Mouse (Mus musculus) retina, adult 2 months (tissue): ENCODE measurements around the gene Cd248.

Source experiments
- DNase-seq: peaks from one replicate; pipeline ENCODE4 v3.0.0-alpha.2; 2012; ENCODE audit warnings: low read depth, low spot score

Gene Cd248

GRCm38 (mm10) chr19:5052166-5052822 lies 15.6 kb upstream of the Cd248 start:
- no peak for DNase-seq

- no peak for DNase-seq
Observed at GRCm38 (mm10) chr19:5052853-5053252, 15.0 kb upstream of the Cd248 start.

- DNase-seq: no peak
Observed at GRCm38 (mm10) chr19:5053909-5054308, 14.0 kb upstream of the Cd248 start.

GRCm38 (mm10) chr19:5056251-5056650 lies 11.6 kb upstream of the Cd248 start:
- DNase-seq: no peak

GRCm38 (mm10) chr19:5057876-5058775 lies 9.8 kb upstream of the Cd248 start:
- no peak for DNase-seq

- no peak for DNase-seq
Observed at GRCm38 (mm10) chr19:5058801-5059771, 8.8 kb upstream of the Cd248 start.

GRCm38 (mm10) chr19:5060365-5061330 lies 7.2 kb upstream of the Cd248 start:
- no peak for DNase-seq

GRCm38 (mm10) chr19:5062041-5062440 lies 5.8 kb upstream of the Cd248 start:
- no peak for DNase-seq

- no peak for DNase-seq
Observed at GRCm38 (mm10) chr19:5062446-5062845, 5.4 kb upstream of the Cd248 start.

- DNase-seq: no peak
Observed at GRCm38 (mm10) chr19:5065104-5065503, 2.8 kb upstream of the Cd248 start.

GRCm38 (mm10) chr19:5067040-5067799 lies 658 bp upstream of the Cd248 start:
- DNase-seq: no peak

- no peak for DNase-seq
Observed at GRCm38 (mm10) chr19:5068570-5069234, 824 bp downstream of the Cd248 start.

GRCm38 (mm10) chr19:5069486-5069885 lies 1.6 kb downstream of the Cd248 start:
- DNase-seq: no peak

GRCm38 (mm10) chr19:5069978-5070377 lies 2.1 kb downstream of the Cd248 start:
- DNase-seq: no peak

- no peak for DNase-seq
Observed at GRCm38 (mm10) chr19:5071077-5071476, 3.2 kb downstream of the Cd248 start.

- DNase-seq: no peak
Observed at GRCm38 (mm10) chr19:5071545-5072369, 3.9 kb downstream of the Cd248 start.

GRCm38 (mm10) chr19:5072389-5073019 lies 4.6 kb downstream of the Cd248 start:
- DNase-seq: no peak

GRCm38 (mm10) chr19:5073028-5073427 lies 5.2 kb downstream of the Cd248 start:
- no peak for DNase-seq
